Mouse (Mus musculus) neural tube, embryonic 14.5 days (tissue): Measurements from ENCODE around the gene Sh3d19. TPM values are rescaled to one million over a fixed set of nuclear protein-coding genes. Genes with fewer than 3 reads are reported as not detected.

Experiments
- ATAC-seq: fragments of 200-750 bp; cut with Nextera tagmentation; 2 replicates; pipeline ENCODE4 v1.8.0; 2017; ENCODE audit warnings: low read depth, mild to moderate bottlenecking, moderate TSS enrichment, moderate library complexity
- H3K27ac ChIP-seq: fragments of 300-500 bp; sonication (generic); 2 replicates; pipeline ENCODE4 v1.5.1; 2014; ENCODE audit warnings: low read depth, mild to moderate bottlenecking, control low read depth, low read length, moderate library complexity, mixed read lengths
- H3K27me3 ChIP-seq: fragments of 300-500 bp; sonication (generic); 2 replicates; pipeline ENCODE4 v1.6.1; 2014; ENCODE audit warnings: low read length; ENCODE audit not compliant: control insufficient read depth, insufficient read depth
- H3K36me3 ChIP-seq: fragments of 300-500 bp; sonication (generic); 2 replicates; pipeline ENCODE4 v1.6.1; 2014; ENCODE audit warnings: low read length, mixed read lengths; ENCODE audit not compliant: control insufficient read depth, insufficient read depth
- H3K4me1 ChIP-seq: fragments of 300-500 bp; sonication (generic); 2 replicates; pipeline ENCODE4 v1.6.1; 2014; ENCODE audit warnings: low read length; ENCODE audit not compliant: control insufficient read depth, insufficient read depth
- H3K4me2 ChIP-seq: fragments of 300-500 bp; sonication (generic); 2 replicates; pipeline ENCODE4 v1.6.1; 2014; ENCODE audit warnings: mild to moderate bottlenecking, low read depth, low read length, control low read depth
- H3K4me3 ChIP-seq: fragments of 300-500 bp; sonication (generic); 2 replicates; pipeline ENCODE4 v1.5.1; 2014; ENCODE audit warnings: low read depth, low read length, control low read depth, mixed read lengths
- H3K9ac ChIP-seq: fragments of 300-500 bp; sonication (generic); replicated peaks from 2 replicates; pipeline ENCODE4 v1.6.1; 2014; ENCODE audit warnings: low read depth, mild to moderate bottlenecking, control low read depth, low read length, mixed read lengths
- H3K9me3 ChIP-seq: fragments of 300-500 bp; sonication (generic); 2 replicates; pipeline ENCODE4 v1.6.1; 2016; ENCODE audit warnings: low read length; ENCODE audit not compliant: control insufficient read depth
- WGBS: fragments of 180-500 bp; shearing (Covaris S2); extraction: QIAGEN DNeasy Blood & Tissue Kit; methylation state at CpG from one replicate; pipeline ENCODE4 v1.1.7; 2014; 5-methylcytosine and 5-hydroxymethylcytosine counted together
- polyA plus RNA-seq: library from polyadenylated mRNA; unstranded; fragments of >200 nt; fragmentation: Nextera tagmentation; extraction: Ambion mirVana; gene quantifications from 2 replicates; pipeline ENCODE4 v1.2.1, GENCODE M21; 2014

Gene Sh3d19
- polyA plus RNA-seq, 1 experiment from 2014 or later: 15.5 TPM

- H3K9ac ChIP-seq: no peak overlapping the region
- H3K9me3 ChIP-seq: no peaks in the 10 kb centered on the region
- no peaks in the 10 kb centered on the region for H3K4me1 ChIP-seq
- H3K27ac ChIP-seq: no peak overlapping the region
- no peak overlapping the region for H3K4me3 ChIP-seq
- 73% methylated on average over 8 of the region's 8 CpGs for WGBS
- H3K36me3 ChIP-seq: no peaks in the 10 kb centered on the region
- no peak overlapping the region for H3K4me2 ChIP-seq
- ATAC-seq: no peak
- H3K27me3 ChIP-seq: no peaks in the 10 kb centered on the region
Observed at GRCm38 (mm10) chr3:86107637-86108539, 137.0 kb downstream of the Sh3d19 start.

DNA sequence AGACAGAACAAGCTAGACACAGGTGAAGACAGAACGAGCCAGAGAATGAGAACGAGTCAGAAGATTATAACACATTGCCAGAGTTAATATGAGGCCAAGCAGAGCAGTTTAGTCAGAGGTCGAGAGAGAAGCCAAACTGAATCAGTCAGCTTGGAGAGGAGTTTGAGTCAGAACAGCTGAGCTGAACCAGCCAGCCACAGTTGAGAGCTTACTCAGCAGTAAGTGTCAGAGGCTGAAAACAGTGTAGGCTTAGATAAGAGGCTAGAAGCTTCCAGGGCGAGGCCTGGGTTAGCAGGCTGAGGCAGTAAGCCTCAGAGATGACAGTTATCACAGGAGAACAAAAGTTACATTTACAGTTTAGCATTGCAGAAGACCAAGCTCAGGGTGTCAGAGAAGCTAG is 137.7 kb downstream of the Sh3d19 start:
- no peaks in the 10 kb centered on the region for H3K9me3 ChIP-seq
- H3K9ac ChIP-seq: no peak overlapping the region
- H3K27ac ChIP-seq: no peak overlapping the region
- WGBS: 87% methylated on average over 4 of the region's 4 CpGs
- no peak for ATAC-seq
- no peaks in the 10 kb centered on the region for H3K36me3 ChIP-seq
- no peaks in the 10 kb centered on the region for H3K4me1 ChIP-seq
- no peak overlapping the region for H3K4me2 ChIP-seq
- H3K4me3 ChIP-seq: no peak overlapping the region
- H3K27me3 ChIP-seq: no peaks in the 10 kb centered on the region

DNA sequence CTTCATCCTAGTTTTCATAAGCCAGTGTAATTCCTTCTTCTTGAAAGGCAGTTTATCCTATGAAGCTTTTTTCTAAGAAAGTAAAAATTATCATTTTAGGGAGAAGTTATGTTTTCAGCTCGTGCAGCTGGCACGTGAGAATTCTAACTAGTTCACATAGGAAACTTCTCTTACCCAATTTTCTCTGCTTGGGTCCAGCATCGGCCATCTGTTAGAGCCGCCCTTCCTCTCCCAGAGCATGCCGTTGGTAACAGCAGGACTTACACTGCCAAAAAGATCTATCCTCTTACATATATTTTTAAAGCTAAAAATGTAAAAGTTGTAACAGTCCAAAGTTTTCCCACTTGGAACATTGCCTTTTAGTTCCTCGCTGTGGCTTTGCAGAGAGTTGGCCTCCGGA is 138.2 kb downstream of the Sh3d19 start:
- H3K4me1 ChIP-seq: no peaks in the 10 kb centered on the region
- ATAC-seq: no peak
- WGBS: 97% methylated on average over 7 of the region's 7 CpGs

DNA sequence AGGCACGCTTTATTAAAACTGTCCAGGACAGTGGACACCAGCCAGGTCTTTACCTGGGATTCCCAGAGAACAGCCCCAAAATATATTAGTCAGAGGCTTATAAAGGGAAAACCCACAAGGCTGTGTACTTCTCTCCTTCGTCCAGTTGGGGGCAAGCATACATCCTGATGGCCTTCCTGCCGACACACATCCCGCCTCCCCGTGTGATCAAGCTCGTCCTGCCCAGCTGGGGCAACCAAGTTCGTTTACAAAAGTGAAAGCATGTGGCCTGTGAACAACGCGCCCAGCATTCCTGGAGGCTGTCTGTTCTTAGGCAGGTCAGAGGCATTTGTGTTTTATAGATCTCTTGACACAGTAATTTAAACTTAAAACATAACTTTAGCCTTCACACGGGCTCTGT is 139.2 kb downstream of the Sh3d19 start:
- 19% methylated on average over 10 of the region's 10 CpGs for WGBS
- Histone ChIP-seq H3K4me3 (no peak overlapping the region), H3K9me3 (no peaks in the 10 kb centered on the region), H3K4me2 (no peak overlapping the region), H3K4me1 (no peaks in the 10 kb centered on the region), H3K27me3 (no peaks in the 10 kb centered on the region), H3K9ac (no peak overlapping the region), H3K27ac (no peak overlapping the region), H3K36me3 (no peaks in the 10 kb centered on the region)
- no peak for ATAC-seq

More for the DNA sequence above, 138.2 kb downstream of the Sh3d19 start:
- H3K36me3 ChIP-seq: no peaks in the 10 kb centered on the region
- no peaks in the 10 kb centered on the region for H3K27me3 ChIP-seq
- H3K4me2 ChIP-seq: no peak overlapping the region
- H3K4me3 ChIP-seq: no peak overlapping the region
- no peak overlapping the region for H3K9ac ChIP-seq
- H3K27ac ChIP-seq: no peak overlapping the region
- no peaks in the 10 kb centered on the region for H3K9me3 ChIP-seq

DNA sequence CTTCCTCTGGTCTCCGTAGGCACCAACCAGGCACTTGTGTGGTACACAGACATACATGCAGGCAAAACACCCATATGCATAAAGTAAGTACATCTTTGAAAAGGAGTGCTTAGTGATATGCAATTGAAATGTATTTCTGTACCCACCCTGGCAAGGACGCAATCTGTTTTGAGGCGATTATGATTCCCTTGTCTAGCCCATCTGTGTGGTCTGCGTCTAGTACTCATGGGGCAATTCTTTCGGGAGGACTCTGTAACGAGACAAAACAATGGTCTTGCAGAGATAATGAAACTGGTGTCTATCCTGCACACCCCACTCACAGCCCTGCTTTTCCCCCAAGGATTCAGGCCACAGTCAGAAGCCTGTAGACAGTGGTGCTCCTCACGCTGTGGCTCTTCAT is 141.9 kb downstream of the Sh3d19 start:
- H3K4me1 ChIP-seq: no peaks in the 10 kb centered on the region
- no peak overlapping the region for H3K4me2 ChIP-seq
- no peaks in the 10 kb centered on the region for H3K9me3 ChIP-seq
- no peaks in the 10 kb centered on the region for H3K36me3 ChIP-seq
- no peak for ATAC-seq
- H3K4me3 ChIP-seq: no peak overlapping the region
- no peak overlapping the region for H3K27ac ChIP-seq
- no peaks in the 10 kb centered on the region for H3K27me3 ChIP-seq
- H3K9ac ChIP-seq: no peak overlapping the region
- WGBS: 66% methylated on average over 7 of the region's 7 CpGs

DNA sequence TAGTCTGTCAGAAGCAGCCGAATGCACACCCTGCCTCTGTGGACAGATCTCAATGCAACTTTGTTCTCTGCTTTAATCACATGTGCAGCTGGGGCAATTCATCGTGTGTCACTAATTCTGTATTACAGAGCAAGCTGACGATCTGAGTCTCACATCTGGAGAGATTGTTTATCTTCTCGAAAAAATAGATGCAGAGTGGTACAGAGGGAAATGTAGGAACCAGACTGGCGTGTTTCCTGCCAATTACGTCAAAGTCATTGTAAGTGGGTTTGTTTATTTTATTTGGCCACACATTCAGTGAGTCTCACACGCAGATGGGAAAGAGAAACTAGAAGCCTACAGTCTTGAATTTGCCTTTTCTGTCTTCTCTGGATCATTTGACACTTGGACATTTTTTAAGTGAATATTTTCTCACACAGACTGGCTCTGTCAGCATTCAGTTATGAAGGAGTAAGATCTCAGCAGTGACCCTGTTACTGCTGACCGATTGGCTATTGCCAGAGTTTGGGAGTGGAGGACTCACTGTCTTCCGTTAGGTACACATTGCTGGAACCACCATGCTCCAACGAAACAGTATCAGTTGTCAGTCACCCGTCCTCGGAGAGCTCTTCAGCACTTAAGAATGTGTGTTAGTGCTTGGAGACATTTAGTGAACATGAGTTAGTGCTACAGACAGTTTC is 143.9 kb downstream of the Sh3d19 start:
- no peaks in the 10 kb centered on the region for H3K9me3 ChIP-seq
- no peaks in the 10 kb centered on the region for H3K27me3 ChIP-seq
- H3K4me2 ChIP-seq: no peak overlapping the region
- H3K4me3 ChIP-seq: no peak overlapping the region
- no peak for ATAC-seq
- H3K36me3 ChIP-seq: no peaks in the 10 kb centered on the region
- no peak overlapping the region for H3K9ac ChIP-seq
- 54% methylated on average over 12 of the region's 12 CpGs for WGBS
- H3K4me1 ChIP-seq: no peaks in the 10 kb centered on the region
- H3K27ac ChIP-seq: peak overlapping the region; percentile 0; the same call in 1 of the 2 replicates

DNA sequence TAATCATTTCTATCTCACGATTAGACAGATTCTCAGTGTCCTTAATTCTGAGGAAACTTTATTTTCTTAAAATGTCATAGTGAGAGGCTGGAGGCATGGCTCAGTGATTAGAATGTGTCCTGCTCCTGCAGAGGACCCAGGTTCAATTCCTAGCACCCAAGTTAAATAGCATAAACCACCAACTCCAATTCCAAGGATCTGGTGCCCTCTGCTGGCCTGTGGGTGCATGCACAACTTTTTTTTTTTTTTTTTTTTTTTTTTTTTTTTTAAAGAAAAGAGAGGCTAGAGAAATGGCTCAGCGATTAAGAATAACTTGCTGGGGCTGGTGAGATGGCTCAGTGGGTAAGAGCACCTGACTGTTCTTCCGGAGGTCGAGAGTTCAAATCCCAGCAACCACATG is 146.0 kb downstream of the Sh3d19 start:
- no peak overlapping the region for H3K9ac ChIP-seq
- H3K36me3 ChIP-seq: no peaks in the 10 kb centered on the region
- no peaks in the 10 kb centered on the region for H3K9me3 ChIP-seq
- H3K27ac ChIP-seq: no peak overlapping the region
- 89% methylated on average over 4 of the region's 4 CpGs for WGBS
- H3K4me2 ChIP-seq: no peak overlapping the region
- no peak for ATAC-seq
- H3K27me3 ChIP-seq: no peaks in the 10 kb centered on the region
- H3K4me1 ChIP-seq: no peaks in the 10 kb centered on the region
- no peak overlapping the region for H3K4me3 ChIP-seq

GRCm38 (mm10) chr3:86119237-86119932 is 148.5 kb downstream of the Sh3d19 start:
- no peak for ATAC-seq
- H3K4me3 ChIP-seq: no peak overlapping the region
- H3K4me2 ChIP-seq: no peak overlapping the region
- no peaks in the 10 kb centered on the region for H3K36me3 ChIP-seq
- 52% methylated on average over 16 of the region's 16 CpGs for WGBS
- H3K4me1 ChIP-seq: no peaks in the 10 kb centered on the region
- H3K9me3 ChIP-seq: no peaks in the 10 kb centered on the region
- no peak overlapping the region for H3K9ac ChIP-seq
- H3K27me3 ChIP-seq: no peaks in the 10 kb centered on the region
- no peak overlapping the region for H3K27ac ChIP-seq

DNA sequence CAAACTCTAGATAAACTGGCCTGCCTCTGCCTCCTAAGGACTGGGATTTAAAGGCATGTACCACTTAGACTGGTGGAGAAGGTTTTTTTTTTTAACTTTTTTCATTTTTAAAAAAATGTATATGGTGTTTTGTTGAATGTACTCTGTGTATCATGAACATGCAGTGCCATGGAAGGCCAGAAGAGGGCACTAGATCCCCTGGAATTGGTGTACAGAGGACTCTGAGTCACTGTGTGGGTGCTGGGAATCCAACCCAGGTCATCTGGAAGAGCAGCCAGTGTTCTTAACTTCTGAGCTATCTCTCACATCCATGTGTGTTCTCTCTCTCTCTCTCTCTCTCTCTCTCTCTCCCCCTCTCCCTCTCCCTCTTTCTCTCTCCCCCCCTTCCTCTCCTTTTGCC is 151.2 kb downstream of the Sh3d19 start:
- H3K27ac ChIP-seq: no peak overlapping the region
- no peaks in the 10 kb centered on the region for H3K36me3 ChIP-seq
- H3K4me1 ChIP-seq: no peaks in the 10 kb centered on the region
- ATAC-seq: no peak
- H3K4me3 ChIP-seq: no peak overlapping the region
- no peak overlapping the region for H3K9ac ChIP-seq
- no peaks in the 10 kb centered on the region for H3K9me3 ChIP-seq
- no peak overlapping the region for H3K4me2 ChIP-seq
- H3K27me3 ChIP-seq: no peaks in the 10 kb centered on the region
